Mouse (Mus musculus) thymus, postnatal 4 days (tissue): Measurements from ENCODE around the gene Slco1a6.

Experiments used
- DNase-seq: peaks from one replicate; pipeline ENCODE4 v3.0.0; 2021

The Slco1a6 gene

DNA sequence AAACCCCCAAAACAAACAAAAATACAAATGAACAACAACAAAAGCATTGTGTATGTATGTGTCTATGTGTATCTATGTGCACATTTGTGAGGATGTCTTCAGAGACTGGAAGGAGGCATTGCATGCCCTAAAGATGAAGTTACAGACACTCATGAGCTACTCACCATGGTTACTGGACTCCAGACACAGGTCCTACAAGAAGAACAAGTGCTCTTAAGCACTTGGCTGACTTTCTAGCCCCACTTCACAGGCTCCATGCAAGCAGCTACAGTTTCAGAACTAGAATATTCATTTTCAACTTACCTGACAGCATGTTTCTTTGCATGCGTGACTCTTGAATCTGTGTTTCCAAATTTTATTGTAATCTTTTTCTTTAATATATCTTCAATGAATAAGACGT lies 172.6 kb downstream of the Slco1a6 start:
- DNase-seq: no peak
